Mouse (Mus musculus): Measurements from ENCODE around the gene Calhm3.

GRCm38 (mm10) chr19:47133161-47133560 is 24.4 kb downstream of the Calhm3 start:
- TF ChIP-seq EP300 (IDR thresholded peaks at IDR 0.05; ENCODE audit: low read depth) = no peak
- no peak for TF ChIP-seq CTCF (IDR thresholded peaks at IDR 0.05; ENCODE audit: low read depth)

Data from liver, postnatal 0 days (tissue).